Mouse (Mus musculus) midbrain, postnatal 0 days (tissue): ENCODE data around the gene Ankrd52. TPM values are rescaled to one million over a fixed set of nuclear protein-coding genes. Genes with fewer than 3 reads are reported as not detected.

Experiments used
- ATAC-seq: fragments of 200-750 bp; cut with Nextera tagmentation; 2 replicates; pipeline ENCODE4 v1.8.0; 2017; ENCODE audit warnings: moderate number of reproducible peaks, mild to moderate bottlenecking, moderate TSS enrichment, moderate library complexity; ENCODE audit not compliant: low FRiP score
- DNase-seq: peaks from one replicate; pipeline ENCODE4 v3.0.0-alpha.2; 2015; ENCODE audit warnings: low spot score
- H3K27ac ChIP-seq: fragments of 300-500 bp; sonication (generic); 2 replicates; pipeline ENCODE4 v1.5.1; 2014; ENCODE audit warnings: low read depth, mild to moderate bottlenecking, low read length, mixed read lengths
- H3K27me3 ChIP-seq: fragments of 300-500 bp; sonication (generic); 2 replicates; pipeline ENCODE4 v1.6.1; 2014; ENCODE audit warnings: low read length, control low read depth, mixed read lengths; ENCODE audit not compliant: insufficient read depth
- H3K36me3 ChIP-seq: fragments of 300-500 bp; sonication (generic); 2 replicates; pipeline ENCODE4 v1.6.1; 2014; ENCODE audit warnings: low read length, control low read depth, mixed read lengths; ENCODE audit not compliant: insufficient read depth
- H3K4me1 ChIP-seq: fragments of 300-500 bp; sonication (generic); 2 replicates; pipeline ENCODE4 v1.6.1; 2014; ENCODE audit warnings: mild to moderate bottlenecking, control low read depth, antibody characterized with exemption, low read length, mixed read lengths; ENCODE audit not compliant: insufficient read depth
- H3K4me2 ChIP-seq: fragments of 300-500 bp; sonication (generic); 2 replicates; pipeline ENCODE4 v1.6.1; 2014; ENCODE audit warnings: low read depth, mild to moderate bottlenecking, low read length, mixed read lengths; ENCODE audit not compliant: poor library complexity, severe bottlenecking
- H3K4me3 ChIP-seq: fragments of 300-500 bp; sonication (generic); 2 replicates; pipeline ENCODE4 v1.5.1; 2014; ENCODE audit warnings: low read depth, mild to moderate bottlenecking, low read length, moderate library complexity
- H3K9ac ChIP-seq: fragments of 300-500 bp; sonication (generic); replicated peaks from 2 replicates; pipeline ENCODE4 v1.6.1; 2014; ENCODE audit warnings: mild to moderate bottlenecking, low read length, moderate library complexity, mixed read lengths; ENCODE audit not compliant: poor library complexity, severe bottlenecking
- H3K9me3 ChIP-seq: fragments of 300-500 bp; sonication (generic); 2 replicates; pipeline ENCODE4 v1.6.1; 2016; ENCODE audit warnings: low read length, control low read depth
- CTCF ChIP-seq: IDR thresholded peaks from 2 replicates; pipeline ENCODE4 v1.5.1; 2016; ENCODE audit warnings: antibody characterized with exemption, mild to moderate bottlenecking
- WGBS: fragments of 180-500 bp; shearing (Covaris S2); extraction: QIAGEN DNeasy Blood & Tissue Kit; methylation state at CpG from one replicate; pipeline ENCODE4 v1.1.7; 2014; 5-methylcytosine and 5-hydroxymethylcytosine counted together
- polyA plus RNA-seq: library from polyadenylated mRNA; unstranded; fragments of >200 nt; fragmentation: Nextera tagmentation; extraction: Ambion mirVana; gene quantifications from 2 replicates; pipeline ENCODE4 v1.2.1, GENCODE M21; 2015
- total RNA-seq: library from RNA; depleted of rRNA; stranded (reverse); fragments of >200 nt; gene quantifications from 2 replicates; pipeline ENCODE4 v1.2.3, GENCODE M21; 2014

Gene Ankrd52
- total and polyA plus RNA-seq, 2 experiments from 2014 or later: 9.9 to 43.6 TPM

- WGBS: 84% methylated on average over 5 of the region's 5 CpGs
- no peaks in the 10 kb centered on the region for H3K36me3 ChIP-seq
Measured at GRCm38 (mm10) chr10:128372142-128372541, 4.8 kb upstream of the Ankrd52 start.

GRCm38 (mm10) chr10:128372989-128373748, 3.7 kb upstream of the Ankrd52 start:
- no peak overlapping the region for H3K27ac ChIP-seq
- no peak for TF ChIP-seq CTCF
- no peak for DNase-seq
- no peaks in the 10 kb centered on the region for H3K36me3 ChIP-seq
- no peak overlapping the region for H3K9ac ChIP-seq
- H3K27me3 ChIP-seq: no peaks in the 10 kb centered on the region
- WGBS: 87% methylated on average over 6 of the region's 6 CpGs
- no peak for ATAC-seq
- H3K9me3 ChIP-seq: no peaks in the 10 kb centered on the region
- no peak overlapping the region for H3K4me2 ChIP-seq
- H3K4me1 ChIP-seq: 0 out of 2 replicates have a peak, but pooled peaks cover 4% of the 10 kb centered on the region
- no peak overlapping the region for H3K4me3 ChIP-seq

More at GRCm38 (mm10) chr10:128372142-128372541, 4.8 kb upstream of the Ankrd52 start:
- Histone ChIP-seq H3K9ac (no peak overlapping the region), H3K4me1 (0 out of 2 replicates have a peak, but pooled peaks cover 4% of the 10 kb centered on the region), H3K9me3 (no peaks in the 10 kb centered on the region), H3K4me2 (no peak overlapping the region), H3K4me3 (no peak overlapping the region), H3K27ac (no peak overlapping the region), H3K27me3 (no peaks in the 10 kb centered on the region)
- peak; percentile 46 for TF ChIP-seq CTCF
- ATAC-seq (no peak), DNase-seq (no peak)

GRCm38 (mm10) chr10:128374393-128374792, 2.5 kb upstream of the Ankrd52 start:
- DNase-seq: no peak
- TF ChIP-seq CTCF: peak; percentile 34; the same call in 1 of the 2 replicates
- peaks cover 9% of the 10 kb centered on the region; the same call in 1 of the 2 replicates for H3K4me1 ChIP-seq
- H3K9me3 ChIP-seq: no peaks in the 10 kb centered on the region
- peaks cover 3% of the 10 kb centered on the region for H3K36me3 ChIP-seq
- WGBS: 79% methylated on average over 6 of the region's 6 CpGs
- no peak overlapping the region for H3K9ac ChIP-seq
- no peak overlapping the region for H3K4me2 ChIP-seq
- H3K4me3 ChIP-seq: no peak overlapping the region
- no peak for ATAC-seq
- H3K27ac ChIP-seq: no peak overlapping the region
- no peaks in the 10 kb centered on the region for H3K27me3 ChIP-seq

- DNase-seq (no peak), ATAC-seq (no peak)
- peak overlapping the region; percentile 77 for H3K4me2 ChIP-seq
- H3K4me1 ChIP-seq: peaks cover 9% of the 10 kb centered on the region; the same call in 1 of the 2 replicates
- TF ChIP-seq CTCF: no peak
- H3K9ac ChIP-seq: peak overlapping the region; percentile 99
- peak overlapping the region; percentile 98 for H3K27ac ChIP-seq
- no peaks in the 10 kb centered on the region for H3K27me3 ChIP-seq
- H3K4me3 ChIP-seq: peak overlapping the region; percentile 94
- H3K9me3 ChIP-seq: no peaks in the 10 kb centered on the region
- 37% methylated on average over 4 of the region's 4 CpGs for WGBS
- H3K36me3 ChIP-seq: peaks cover 15% of the 10 kb centered on the region
Measured at GRCm38 (mm10) chr10:128376099-128376454, 838 bp upstream of the Ankrd52 start.

GRCm38 (mm10) chr10:128377222-128377939, 466 bp downstream of the Ankrd52 start:
- peak overlapping the region; percentile 98 for H3K27ac ChIP-seq
- H3K4me1 ChIP-seq: peaks cover 9% of the 10 kb centered on the region; the same call in 1 of the 2 replicates
- H3K36me3 ChIP-seq: peaks cover 25% of the 10 kb centered on the region
- H3K27me3 ChIP-seq: no peaks in the 10 kb centered on the region
- peak overlapping the region; percentile 94 for H3K4me3 ChIP-seq
- H3K9ac ChIP-seq: peak overlapping the region; percentile 99
- peak overlapping the region; percentile 77 for H3K4me2 ChIP-seq
- under 1% methylated on average over 32 of the region's 47 CpGs for WGBS
- ATAC-seq (peak; percentile 74), DNase-seq (peak; percentile 78)
- H3K9me3 ChIP-seq: no peaks in the 10 kb centered on the region
- peak; percentile 43 for TF ChIP-seq CTCF
